Mouse (Mus musculus) spleen, embryonic (tissue): ENCODE measurements at regions not wholly inside any gene's neighbourhood (a gene's known extent, or its start where the extent isn't known, plus 50 kb on each side); places are given as distances from the start of the nearest gene placed in this dataset.

Source experiments
- CTCF ChIA-PET: fragments of 350-600 bp; sonication (Branson Sonifier 250); formaldehyde crosslinking; loops from one replicate; lab custom pipeline; 2022; lab: Charles Lee

DNA sequence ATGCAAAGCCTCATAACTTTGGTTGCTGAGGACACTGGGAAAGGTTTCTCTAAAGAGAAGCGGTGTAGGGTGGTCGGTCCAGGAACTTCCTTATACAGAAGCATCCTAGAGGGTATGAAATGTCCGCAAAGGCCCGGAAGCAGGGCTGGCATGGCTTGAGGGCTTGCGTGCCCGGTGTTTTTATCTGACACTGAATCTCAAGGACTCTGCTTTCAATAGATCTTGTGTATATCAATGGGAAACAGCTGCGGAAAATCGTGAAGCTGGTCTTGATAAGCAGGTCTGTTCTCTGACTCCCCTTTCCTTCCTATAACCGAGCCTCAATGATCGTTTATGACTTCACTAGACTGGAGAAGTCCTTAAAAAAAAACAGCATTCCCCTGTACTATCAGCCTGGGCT, 580.4 kb upstream of the Gm19410 start:
- CTCF ChIA-PET = interaction anchor here (0.6 kb wide), 1 partner anchor 49 kb away, joined by 3 read pairs; no protein-coding TSS in a partner anchor

DNA sequence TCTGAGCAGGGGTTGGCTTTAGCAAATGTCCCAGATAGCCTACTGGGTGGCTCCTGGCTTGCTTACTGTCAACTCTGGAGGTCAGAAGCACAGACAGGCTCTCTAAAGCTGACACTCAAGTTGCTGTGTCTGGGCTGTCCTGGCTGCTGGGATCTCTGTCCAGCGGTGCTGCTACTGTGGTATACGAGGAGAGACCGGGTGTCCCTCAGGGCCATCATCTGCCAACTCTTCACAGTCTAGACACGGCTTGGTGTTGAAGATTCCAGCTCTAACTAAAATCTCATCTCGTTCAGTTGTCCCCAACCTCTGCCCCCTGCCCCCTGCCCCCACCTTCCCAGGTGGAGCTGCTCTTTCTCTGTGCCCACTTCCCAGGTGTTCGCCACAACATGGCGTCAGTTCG, 577.1 kb upstream of the Gm19410 start:
- CTCF ChIA-PET = no interaction called here

DNA sequence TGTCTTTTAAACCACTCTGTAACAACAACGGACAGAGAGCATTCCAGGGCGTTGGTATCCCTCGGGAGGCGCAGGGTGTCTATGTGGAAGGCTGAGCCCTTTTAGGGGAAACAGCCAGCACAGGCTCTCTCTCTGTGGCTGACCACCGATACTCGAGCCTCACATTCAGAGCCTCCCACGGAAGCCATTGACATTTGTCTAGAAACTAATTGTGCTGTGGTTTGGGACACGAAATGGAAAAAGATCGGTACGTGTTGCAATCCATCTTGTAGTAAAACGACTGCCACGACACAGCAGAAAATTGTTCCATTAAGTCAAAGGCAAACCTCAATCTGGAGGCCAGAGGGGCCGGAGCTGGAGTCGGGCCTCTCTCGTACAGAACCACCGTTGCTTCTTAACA, 575.9 kb upstream of the Gm19410 start:
- CTCF ChIA-PET = no interaction called here

DNA sequence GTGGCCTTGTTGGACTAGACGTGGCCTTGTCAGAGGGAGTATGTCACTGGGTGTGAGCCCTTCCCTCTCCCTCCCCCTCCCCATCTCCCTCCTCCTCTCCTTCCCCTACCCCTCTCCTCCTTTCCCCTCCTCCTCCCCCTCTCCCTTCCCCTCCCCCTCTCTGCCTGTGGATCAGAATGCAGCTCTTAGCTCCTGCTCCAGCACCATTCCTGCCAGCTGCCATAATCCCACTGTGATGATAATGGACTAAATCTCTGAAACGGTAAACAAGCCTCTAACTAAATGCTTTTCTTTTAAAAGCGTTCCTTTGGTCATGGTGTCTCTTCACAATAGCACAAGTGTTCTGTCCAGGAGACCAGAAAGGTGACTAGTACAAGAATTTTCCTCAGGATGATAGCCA, 573.1 kb upstream of the Gm19410 start:
- CTCF ChIA-PET = no interaction called here

DNA sequence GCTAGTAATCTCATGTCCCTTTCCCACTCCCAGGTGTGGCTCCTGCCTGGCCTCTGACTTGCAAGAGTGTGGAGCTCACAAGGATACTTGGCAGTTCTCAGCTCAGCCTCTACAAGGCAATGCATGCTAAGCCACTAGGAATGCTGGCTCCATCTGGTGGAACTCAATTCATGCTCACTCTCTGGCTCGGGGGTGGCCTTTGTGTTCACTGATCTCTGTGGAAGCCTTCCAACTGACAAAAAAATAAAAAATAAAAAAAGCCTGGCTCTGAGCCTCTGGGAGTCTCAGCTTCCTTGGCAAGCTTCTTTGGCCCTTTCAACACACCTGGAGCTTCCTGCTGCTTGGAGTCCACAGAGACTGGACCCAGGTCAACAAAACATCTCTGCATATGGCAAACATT, 571.8 kb upstream of the Gm19410 start:
- CTCF ChIA-PET = interaction anchor here (0.8 kb wide), 1 partner anchor 50 kb away, joined by 18 read pairs; no protein-coding TSS in a partner anchor

DNA sequence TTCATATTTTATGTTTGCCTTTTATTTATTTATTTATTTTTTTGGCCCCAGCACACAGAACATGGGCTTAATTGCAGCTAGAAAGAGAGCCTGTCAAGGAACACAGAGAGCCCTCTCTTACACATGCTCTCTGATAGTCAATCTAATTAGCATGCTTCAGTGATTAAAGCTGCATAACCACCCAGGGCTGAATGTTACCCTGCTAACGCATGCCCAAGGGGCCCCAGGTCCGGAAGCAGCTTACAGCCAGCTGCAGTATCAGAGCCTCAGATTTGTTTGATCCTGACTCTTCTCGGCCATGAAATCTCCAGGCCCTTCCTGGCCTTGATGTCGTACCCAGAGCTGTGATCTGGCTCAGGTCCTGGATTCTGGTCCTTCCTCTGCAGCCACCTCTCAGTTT, 569.4 kb upstream of the Gm19410 start:
- CTCF ChIA-PET = no interaction called here

DNA sequence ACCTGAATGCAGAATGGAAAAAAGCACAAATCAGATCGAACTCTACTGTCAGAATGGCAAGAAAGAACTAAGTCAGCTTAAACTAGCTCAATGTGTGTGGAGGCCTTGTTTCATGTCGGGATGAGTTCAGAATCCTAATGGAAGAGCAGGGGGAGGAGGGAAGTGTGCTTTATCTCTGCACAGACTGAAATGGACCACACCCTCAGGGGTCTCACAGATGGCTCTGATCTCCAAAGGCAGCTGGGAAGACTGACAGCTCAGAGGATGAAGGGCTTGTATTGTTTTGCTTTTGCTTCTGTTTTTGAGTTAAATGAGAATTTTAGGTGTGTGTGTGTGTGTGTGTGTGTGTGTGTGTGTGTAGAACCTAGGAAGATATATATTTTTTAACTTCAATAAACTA, 566.8 kb upstream of the Gm19410 start:
- CTCF ChIA-PET = interaction anchor here (0.6 kb wide), 1 partner anchor 61 kb away, joined by 3 read pairs; no protein-coding TSS in a partner anchor

DNA sequence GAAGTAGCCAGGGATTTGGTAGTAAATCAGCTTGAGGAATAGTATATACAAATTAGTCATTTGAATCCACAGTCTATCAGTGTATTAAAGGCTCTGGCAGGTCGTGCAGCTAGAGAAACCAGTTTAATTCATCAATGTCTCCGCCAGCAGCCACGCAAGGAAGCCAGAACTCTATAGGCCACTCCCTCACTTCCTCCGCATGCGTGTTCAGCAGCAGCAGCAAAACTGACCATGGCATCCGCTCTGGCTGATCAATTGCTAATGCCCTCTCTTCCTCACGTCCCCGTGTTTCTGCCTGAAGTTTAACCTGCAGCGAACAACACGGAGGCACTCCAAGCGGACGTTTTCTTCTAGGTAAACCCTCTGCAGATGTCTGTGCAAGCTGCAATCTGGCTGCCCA, 564.2 kb upstream of the Gm19410 start:
- CTCF ChIA-PET = no interaction called here

DNA sequence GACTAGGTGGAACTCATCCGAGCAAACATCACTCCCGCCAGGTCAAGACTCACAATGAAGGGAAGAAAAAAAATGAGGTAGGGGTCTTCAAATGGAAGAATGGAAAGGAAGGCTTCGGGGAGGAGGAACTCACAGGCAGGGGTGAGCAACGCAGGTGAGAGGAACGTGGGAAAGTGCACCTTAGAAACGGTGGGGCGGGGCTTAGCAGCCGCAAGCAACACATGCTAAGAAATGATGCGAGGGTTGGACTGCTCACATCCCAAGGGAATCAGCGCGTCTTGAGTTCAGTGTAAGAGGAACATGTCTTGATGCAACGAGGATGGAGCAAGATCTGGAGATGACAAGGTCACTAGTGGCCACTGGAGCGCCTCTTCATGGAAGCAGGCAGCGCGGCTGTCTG, 560.6 kb upstream of the Gm19410 start:
- CTCF ChIA-PET = interaction anchor here (0.5 kb wide), 1 partner anchor 24 kb away, joined by 3 read pairs; no protein-coding TSS in a partner anchor

DNA sequence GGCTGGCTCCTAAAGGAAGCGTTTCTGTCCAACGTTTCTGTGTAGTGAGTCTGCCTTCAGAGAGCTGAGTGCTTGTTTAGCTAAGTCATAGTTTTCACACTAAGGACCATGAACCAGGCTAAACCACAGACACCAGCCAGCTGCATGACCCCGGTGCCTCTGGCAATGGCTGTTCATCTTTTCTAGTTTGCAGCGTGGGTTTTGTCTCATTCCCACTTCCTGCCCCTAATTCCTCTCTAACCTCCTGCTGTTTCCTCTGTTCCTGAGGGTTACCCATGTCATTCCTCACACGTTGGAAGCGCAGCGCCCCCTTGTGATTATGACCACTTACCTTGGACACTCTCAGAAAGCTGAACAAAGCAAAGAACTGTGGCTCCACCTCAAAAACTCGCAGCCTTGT, 560.1 kb upstream of the Gm19410 start:
- CTCF ChIA-PET = no interaction called here

DNA sequence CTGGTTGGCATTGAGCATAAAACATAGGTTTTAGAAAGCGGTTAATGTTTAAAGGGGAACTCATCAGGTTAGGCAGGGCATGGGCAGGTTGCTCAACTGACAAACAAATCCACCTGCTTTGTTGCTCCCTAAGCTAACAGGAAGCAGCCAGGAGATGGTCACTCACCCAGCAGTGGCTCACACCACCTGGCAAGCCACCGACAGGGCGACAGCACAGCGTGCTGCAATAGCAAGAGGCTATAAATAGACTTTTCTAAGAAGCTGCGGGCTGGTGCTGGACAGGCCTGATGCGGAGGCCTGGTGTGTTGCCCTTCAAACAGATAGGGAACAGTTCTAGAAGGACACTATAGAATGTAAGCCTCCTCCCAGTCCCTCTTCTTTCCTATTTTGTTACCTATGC, 559.3 kb upstream of the Gm19410 start:
- CTCF ChIA-PET = no interaction called here

DNA sequence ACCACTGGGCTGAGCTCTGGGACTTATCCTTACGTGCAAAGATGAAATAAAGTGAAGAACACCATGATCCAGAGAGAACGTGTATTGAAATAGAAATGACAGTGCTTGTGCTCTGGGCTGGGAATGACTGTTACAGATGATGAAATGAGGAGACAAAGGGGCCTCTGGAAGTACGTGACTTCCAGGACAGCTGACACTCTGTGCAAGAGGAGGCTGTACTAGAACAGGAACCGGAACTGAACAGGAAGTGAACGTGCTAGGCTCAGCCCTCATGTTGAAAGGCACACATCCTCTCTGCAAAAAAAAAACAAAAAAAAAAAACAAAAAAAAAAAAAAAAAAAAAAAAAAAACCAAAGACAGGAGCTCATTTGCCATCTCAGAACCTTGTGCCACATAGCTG, 557.2 kb upstream of the Gm19410 start:
- CTCF ChIA-PET = no interaction called here

DNA sequence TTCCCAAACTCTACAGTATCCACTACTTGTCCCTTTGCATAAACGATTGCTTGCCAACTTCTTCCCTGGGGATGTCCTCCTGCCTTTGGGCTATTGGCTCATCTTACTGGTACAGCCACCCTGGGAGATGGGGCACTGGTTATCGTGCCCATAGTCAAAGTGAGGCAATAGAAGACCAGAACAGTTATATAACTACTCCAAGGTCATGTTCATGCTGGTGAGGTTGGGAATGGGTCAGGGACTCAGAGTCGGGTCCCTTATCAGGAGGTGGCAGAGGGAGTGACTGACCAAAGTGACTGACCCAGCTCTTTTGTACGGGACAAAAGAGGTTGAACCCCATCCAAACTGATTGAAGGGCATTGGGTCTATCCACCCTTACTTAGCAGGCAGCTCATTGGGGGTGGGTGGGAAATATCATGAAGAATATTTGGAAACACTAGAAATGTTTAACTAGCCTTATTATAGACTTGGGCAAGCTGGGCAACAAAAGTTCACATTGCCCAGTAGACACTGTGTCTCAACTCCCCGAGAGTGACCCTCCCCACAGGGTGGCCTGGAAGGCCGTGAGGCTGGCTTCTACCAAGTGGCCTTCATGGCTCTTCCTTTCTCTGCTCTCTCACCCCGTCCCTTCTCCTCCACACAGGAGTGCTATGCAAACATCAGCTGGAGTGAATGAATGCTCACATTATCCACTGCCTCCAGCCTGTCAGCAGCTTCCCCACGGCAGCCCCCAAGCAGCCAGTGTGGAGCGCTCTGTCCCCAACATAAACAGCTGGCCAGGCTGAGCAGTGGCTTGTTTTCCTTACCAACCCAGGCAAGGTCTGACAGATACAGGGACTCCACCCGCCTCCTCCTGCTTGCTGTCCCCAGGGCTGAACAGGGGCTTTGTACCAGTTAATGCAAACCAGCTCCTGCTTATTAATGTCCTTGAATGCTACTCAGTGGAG, 553.8 kb upstream of the Gm19410 start:
- CTCF ChIA-PET = no interaction called here

DNA sequence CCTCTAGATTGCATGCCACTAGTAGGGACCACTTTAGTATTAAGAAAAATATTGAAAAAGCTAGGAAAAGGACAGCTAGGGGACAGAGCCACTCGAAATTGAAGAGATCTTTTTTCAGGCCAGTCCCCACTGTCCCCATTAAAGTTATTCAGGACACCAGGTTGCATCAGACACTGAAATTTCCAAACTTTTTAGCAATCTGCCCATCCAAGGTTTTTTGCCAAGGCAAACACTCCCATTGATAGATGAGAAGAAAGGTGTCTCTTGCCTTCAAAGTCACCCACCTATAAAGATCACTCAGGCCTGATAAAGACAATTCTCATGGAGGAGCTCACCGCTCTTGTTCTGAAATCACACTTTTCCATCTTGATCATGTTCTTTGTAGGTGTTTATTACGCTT, 552.1 kb upstream of the Gm19410 start:
- CTCF ChIA-PET = no interaction called here

DNA sequence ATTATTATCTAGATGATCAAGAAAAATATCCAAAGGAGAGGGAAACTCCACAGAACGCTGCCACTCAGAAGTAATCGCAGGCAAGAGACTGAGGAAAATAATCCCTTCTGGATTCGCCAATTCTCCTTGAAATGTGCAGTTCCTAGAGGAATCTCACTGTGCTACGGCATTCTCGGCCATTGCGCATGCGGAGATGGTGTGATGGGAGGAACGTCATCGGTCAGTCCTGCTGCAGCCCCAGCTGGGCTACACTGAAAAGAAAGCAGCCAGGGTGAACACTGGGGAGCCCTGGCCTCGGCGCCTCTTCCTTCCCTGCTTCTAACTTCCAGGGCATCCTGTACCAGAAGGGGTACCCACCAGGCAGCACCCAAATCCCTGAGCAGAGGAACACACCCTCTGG, 548.0 kb upstream of the Gm19410 start:
- CTCF ChIA-PET = no interaction called here

DNA sequence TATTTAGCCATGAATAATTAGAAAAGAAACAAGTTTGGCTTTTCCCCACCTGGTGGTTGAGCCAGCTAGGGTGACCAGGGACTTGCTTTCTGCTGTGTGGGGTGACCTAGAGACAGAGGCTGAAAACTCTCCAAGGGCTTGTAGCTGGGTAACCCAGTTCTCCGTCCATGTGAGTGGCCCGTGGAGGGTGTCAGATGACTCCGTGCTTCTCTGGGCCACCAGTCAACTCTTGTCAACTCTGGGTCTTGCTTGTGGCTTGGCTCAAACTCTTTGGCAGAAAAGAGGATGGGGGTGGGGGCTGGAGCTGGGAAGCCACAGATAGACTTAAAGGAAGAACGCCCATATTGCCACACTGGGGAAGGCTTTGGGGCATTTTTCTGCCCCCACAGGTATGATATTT, 547.3 kb upstream of the Gm19410 start:
- CTCF ChIA-PET = no interaction called here

DNA sequence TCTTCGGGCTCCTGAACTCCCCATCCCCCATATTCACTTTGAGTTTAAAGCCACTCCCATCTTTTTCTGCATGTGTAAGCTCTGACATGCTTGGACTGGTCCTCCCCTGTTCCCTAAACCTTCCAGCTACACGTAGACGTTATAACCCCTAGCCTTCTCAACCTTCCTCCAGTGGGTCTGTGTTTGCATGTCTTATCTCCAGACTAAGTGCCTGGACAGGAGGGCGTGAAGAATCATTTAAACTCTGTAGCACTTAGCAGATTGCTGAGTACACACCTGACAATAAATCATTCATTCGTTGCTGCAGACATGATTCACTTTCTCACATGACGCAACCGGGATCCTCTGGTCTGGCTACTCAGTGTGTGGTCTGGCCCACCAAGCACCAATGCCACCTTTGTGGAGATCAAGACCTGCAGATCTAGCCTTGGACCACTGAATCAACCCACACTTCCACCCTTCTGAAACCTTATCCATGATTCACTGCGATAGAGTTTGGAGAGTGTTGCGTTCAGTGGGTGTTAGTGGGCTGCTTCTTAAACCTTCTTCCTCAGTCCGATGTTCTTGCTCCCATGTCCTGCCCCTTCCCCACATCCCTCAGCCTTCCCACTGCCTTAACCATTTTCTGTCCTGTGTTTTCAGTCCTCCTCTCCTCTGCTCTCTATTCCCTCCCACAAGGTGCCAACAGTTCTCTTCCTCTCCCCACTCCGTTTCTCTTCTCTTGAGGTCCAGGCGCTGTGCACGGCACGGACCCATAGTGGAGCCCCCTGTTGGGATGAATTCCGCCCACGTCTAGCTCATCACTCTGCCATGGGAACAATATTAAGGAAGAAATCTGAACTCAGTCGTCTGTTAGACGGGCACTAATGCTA, 541.3 kb upstream of the Gm19410 start:
- CTCF ChIA-PET = no interaction called here

DNA sequence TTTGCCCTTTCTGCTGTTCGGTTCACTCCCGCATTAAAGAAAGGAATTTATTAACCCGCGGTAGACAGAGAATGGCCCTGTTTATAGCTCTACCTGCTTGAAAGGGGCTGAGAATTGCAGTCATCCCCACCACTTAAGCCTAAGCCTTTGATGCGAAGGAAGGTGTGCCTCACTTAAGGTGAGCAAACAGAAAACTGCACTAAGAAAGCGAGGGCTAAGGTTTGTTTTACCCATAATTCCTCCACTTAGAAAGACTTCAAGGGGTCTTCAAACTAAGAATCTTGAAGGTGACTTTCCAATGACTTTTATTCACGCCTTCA, 540.7 kb upstream of the Gm19410 start:
- CTCF ChIA-PET = no interaction called here

DNA sequence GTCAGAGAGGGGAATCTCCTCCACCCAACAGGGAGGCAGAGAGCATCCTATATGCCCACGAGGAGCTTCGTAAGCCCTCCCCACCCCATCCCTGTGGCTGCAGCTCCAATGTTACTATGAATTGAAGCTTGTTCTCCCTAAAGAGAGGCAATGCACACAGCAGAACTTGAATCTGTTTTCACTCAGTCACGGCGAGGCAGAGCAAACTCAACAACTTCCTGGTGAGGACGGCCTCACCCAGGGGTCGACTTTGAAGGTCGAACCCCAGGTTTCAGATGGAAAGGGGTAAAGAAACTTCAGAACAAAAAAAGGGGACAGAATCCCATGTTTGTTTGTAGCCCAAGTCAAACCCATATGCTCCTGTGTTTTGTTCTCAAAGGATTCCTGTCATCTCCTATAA, 538.5 kb upstream of the Gm19410 start:
- CTCF ChIA-PET = no interaction called here

DNA sequence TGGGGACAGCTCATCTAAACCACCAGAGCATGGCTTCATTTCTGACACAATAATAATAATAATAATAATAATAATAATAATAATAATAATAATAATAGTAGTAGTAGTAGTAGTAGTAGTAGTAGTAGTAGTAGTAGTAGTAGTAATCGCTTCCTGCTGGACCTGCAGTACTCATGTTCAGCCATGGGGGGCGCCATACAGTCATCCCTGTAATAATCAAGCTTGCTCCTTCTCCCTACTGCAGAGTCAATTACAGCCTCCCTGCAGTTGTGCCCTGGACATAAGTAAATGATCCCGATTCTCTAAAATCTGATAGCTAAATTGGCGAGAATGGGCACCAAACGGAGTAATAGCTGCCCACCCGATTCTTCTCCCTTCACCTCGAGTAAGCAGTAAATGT, 537.1 kb upstream of the Gm19410 start:
- CTCF ChIA-PET = interaction anchor here (0.5 to 0.6 kb wide), 2 partner anchors 249 to 1814 kb away, joined by 3 read pairs; no protein-coding TSS in a partner anchor

DNA sequence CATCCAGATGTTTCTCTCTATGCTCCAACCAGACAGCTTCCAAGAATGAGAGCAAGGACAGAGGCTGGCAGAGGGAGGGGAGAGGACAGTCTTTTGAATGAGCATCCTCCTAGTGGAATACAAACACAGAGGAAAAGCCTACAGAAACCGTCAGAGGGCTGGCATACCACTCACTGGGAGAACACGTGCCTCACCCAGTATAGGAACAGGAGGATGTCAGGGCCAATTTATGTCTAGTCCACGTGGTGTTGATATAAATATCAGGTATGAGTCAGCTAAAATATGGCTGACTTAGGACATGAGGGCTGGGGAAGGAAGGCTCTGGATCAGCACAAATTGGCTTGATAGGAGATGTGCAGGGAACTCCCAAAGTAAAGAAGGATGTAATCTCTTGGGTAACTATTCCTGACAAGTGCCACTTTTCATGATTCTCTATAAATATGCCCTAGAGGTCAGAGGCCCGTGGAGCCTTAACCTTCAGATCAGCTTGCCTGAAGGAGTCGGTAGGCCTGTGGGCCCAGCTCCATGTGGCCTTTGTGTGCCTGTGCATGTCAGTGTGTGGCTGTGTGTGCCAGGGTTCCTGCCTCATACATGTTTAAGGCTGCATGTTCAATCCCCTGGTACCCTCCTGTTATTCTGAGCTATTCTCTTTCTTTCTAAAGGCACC, 531.9 kb upstream of the Gm19410 start:
- CTCF ChIA-PET = interaction anchor here (0.6 kb wide), 1 partner anchor 554 kb away, joined by 6 read pairs; no protein-coding TSS in a partner anchor

DNA sequence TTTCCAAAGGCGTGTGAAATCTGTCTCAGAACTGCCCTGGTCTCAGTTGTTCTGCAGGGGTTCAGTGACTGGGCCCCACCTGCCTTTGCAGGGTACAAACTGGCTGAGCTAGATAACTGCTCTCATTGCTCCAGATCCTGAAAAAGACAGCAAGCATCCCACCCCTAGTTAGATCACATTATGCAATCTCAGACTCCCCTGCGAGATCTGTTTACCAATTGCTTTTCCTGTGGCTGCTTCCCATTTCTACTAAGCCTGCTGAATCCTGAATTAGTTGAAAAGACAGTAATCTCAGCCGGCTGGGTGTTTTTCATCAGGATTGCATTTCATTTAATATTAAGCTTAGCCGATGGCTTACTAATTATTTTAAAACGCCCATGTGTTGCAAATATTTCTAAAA, 531.2 kb upstream of the Gm19410 start:
- CTCF ChIA-PET = interaction anchor here (0.6 kb wide), 1 partner anchor 553 kb away, joined by 6 read pairs; no protein-coding TSS in a partner anchor
